Mouse (Mus musculus) midbrain, postnatal 0 days (tissue): ENCODE results near the gene Adap2. TPM values are rescaled to one million over a fixed set of nuclear protein-coding genes. Genes with fewer than 3 reads are reported as not detected.
"Not testable (repeated sequence)": the region's sequence is repeated elsewhere in the genome, so short reads cannot be mapped to it uniquely, and the experiment has no call there.

ENCODE experiments used
- ATAC-seq: fragments of 200-750 bp; cut with Nextera tagmentation; 2 replicates; pipeline ENCODE4 v1.8.0; 2017; ENCODE audit warnings: moderate number of reproducible peaks, mild to moderate bottlenecking, moderate TSS enrichment, moderate library complexity; ENCODE audit not compliant: low FRiP score
- DNase-seq: peaks from one replicate; pipeline ENCODE4 v3.0.0-alpha.2; 2015; ENCODE audit warnings: low spot score
- H3K27ac ChIP-seq: fragments of 300-500 bp; sonication (generic); 2 replicates; pipeline ENCODE4 v1.5.1; 2014; ENCODE audit warnings: low read depth, mild to moderate bottlenecking, low read length, mixed read lengths
- H3K27me3 ChIP-seq: fragments of 300-500 bp; sonication (generic); 2 replicates; pipeline ENCODE4 v1.6.1; 2014; ENCODE audit warnings: low read length, control low read depth, mixed read lengths; ENCODE audit not compliant: insufficient read depth
- H3K36me3 ChIP-seq: fragments of 300-500 bp; sonication (generic); 2 replicates; pipeline ENCODE4 v1.6.1; 2014; ENCODE audit warnings: low read length, control low read depth, mixed read lengths; ENCODE audit not compliant: insufficient read depth
- H3K4me1 ChIP-seq: fragments of 300-500 bp; sonication (generic); 2 replicates; pipeline ENCODE4 v1.6.1; 2014; ENCODE audit warnings: mild to moderate bottlenecking, control low read depth, antibody characterized with exemption, low read length, mixed read lengths; ENCODE audit not compliant: insufficient read depth
- H3K4me2 ChIP-seq: fragments of 300-500 bp; sonication (generic); 2 replicates; pipeline ENCODE4 v1.6.1; 2014; ENCODE audit warnings: low read depth, mild to moderate bottlenecking, low read length, mixed read lengths; ENCODE audit not compliant: poor library complexity, severe bottlenecking
- H3K4me3 ChIP-seq: fragments of 300-500 bp; sonication (generic); 2 replicates; pipeline ENCODE4 v1.5.1; 2014; ENCODE audit warnings: low read depth, mild to moderate bottlenecking, low read length, moderate library complexity
- H3K9ac ChIP-seq: fragments of 300-500 bp; sonication (generic); replicated peaks from 2 replicates; pipeline ENCODE4 v1.6.1; 2014; ENCODE audit warnings: mild to moderate bottlenecking, low read length, moderate library complexity, mixed read lengths; ENCODE audit not compliant: poor library complexity, severe bottlenecking
- H3K9me3 ChIP-seq: fragments of 300-500 bp; sonication (generic); 2 replicates; pipeline ENCODE4 v1.6.1; 2016; ENCODE audit warnings: low read length, control low read depth
- CTCF ChIP-seq: IDR thresholded peaks from 2 replicates; pipeline ENCODE4 v1.5.1; 2016; ENCODE audit warnings: antibody characterized with exemption, mild to moderate bottlenecking
- WGBS: fragments of 180-500 bp; shearing (Covaris S2); extraction: QIAGEN DNeasy Blood & Tissue Kit; methylation state at CpG from one replicate; pipeline ENCODE4 v1.1.7; 2014; 5-methylcytosine and 5-hydroxymethylcytosine counted together
- polyA plus RNA-seq: library from polyadenylated mRNA; unstranded; fragments of >200 nt; fragmentation: Nextera tagmentation; extraction: Ambion mirVana; gene quantifications from 2 replicates; pipeline ENCODE4 v1.2.1, GENCODE M21; 2015
- total RNA-seq: library from RNA; depleted of rRNA; stranded (reverse); fragments of >200 nt; gene quantifications from 2 replicates; pipeline ENCODE4 v1.2.3, GENCODE M21; 2014

The Adap2 gene
- total and polyA plus RNA-seq, 2 experiments from 2014 or later: 4.0 to 11.2 TPM

GRCm38 (mm10) chr11:80148313-80148712 is 5.6 kb upstream of the Adap2 start:
- DNase-seq: no peak

GRCm38 (mm10) chr11:80148974-80149373 is 4.9 kb upstream of the Adap2 start:
- not testable (repeated sequence) for H3K27ac ChIP-seq, H3K4me1 ChIP-seq, H3K4me3 ChIP-seq, DNase-seq, H3K9ac ChIP-seq, H3K4me2 ChIP-seq, H3K36me3 ChIP-seq, H3K9me3 ChIP-seq, ATAC-seq
- H3K27me3 ChIP-seq: peaks cover 10% of the 10 kb centered on the region; the same call in 1 of the 2 replicates
- WGBS: 62% methylated on average over 1 of the region's 4 CpGs

More at GRCm38 (mm10) chr11:80148313-80148712, 5.6 kb upstream of the Adap2 start:
- no peak overlapping the region for H3K9ac ChIP-seq
- H3K4me1 ChIP-seq: no peaks in the 10 kb centered on the region
- no peak for ATAC-seq
- TF ChIP-seq CTCF: no peak
- 59% methylated on average over 1 of the region's 1 CpGs for WGBS
- H3K27ac ChIP-seq: no peak overlapping the region
- no peak overlapping the region for H3K4me2 ChIP-seq
- H3K36me3 ChIP-seq: no peaks in the 10 kb centered on the region
- H3K4me3 ChIP-seq: no peak overlapping the region
- peaks cover 4% of the 10 kb centered on the region; the same call in 1 of the 2 replicates for H3K27me3 ChIP-seq
- H3K9me3 ChIP-seq: no peaks in the 10 kb centered on the region

- Histone ChIP-seq H3K27ac (no peak overlapping the region), H3K9ac (no peak overlapping the region), H3K9me3 (no peaks in the 10 kb centered on the region), H3K4me1 (peaks cover 2% of the 10 kb centered on the region; the same call in 1 of the 2 replicates), H3K36me3 (no peaks in the 10 kb centered on the region), H3K4me2 (no peak overlapping the region), H3K27me3 (peaks cover 16% of the 10 kb centered on the region), H3K4me3 (no peak overlapping the region)
- 87% methylated on average over 8 of the region's 8 CpGs for WGBS
- TF ChIP-seq CTCF: no peak
- ATAC-seq: no peak
- DNase-seq: no peak
These were observed 4.4 kb upstream of the Adap2 start for GRCm38 (mm10) chr11:80149412-80150023.

GRCm38 (mm10) chr11:80150566-80150965 is 3.3 kb upstream of the Adap2 start:
- no peak for TF ChIP-seq CTCF
- no peak overlapping the region for H3K4me2 ChIP-seq

GRCm38 (mm10) chr11:80151541-80151940 is 2.4 kb upstream of the Adap2 start:
- Histone ChIP-seq H3K4me2 (no peak overlapping the region), H3K9me3 (no peaks in the 10 kb centered on the region), H3K27me3 (peaks cover 23% of the 10 kb centered on the region), H3K27ac (no peak overlapping the region), H3K9ac (no peak overlapping the region), H3K4me1 (peaks cover 2% of the 10 kb centered on the region; the same call in 1 of the 2 replicates), H3K4me3 (no peak overlapping the region), H3K36me3 (no peaks in the 10 kb centered on the region)
- 63% methylated on average over 2 of the region's 2 CpGs for WGBS
- DNase-seq: no peak
- no peak for TF ChIP-seq CTCF
- no peak for ATAC-seq

More at GRCm38 (mm10) chr11:80150566-80150965, 3.3 kb upstream of the Adap2 start:
- DNase-seq: no peak
- Histone ChIP-seq H3K4me1 (peaks cover 2% of the 10 kb centered on the region; the same call in 1 of the 2 replicates), H3K36me3 (no peaks in the 10 kb centered on the region), H3K27me3 (peaks cover 23% of the 10 kb centered on the region), H3K9ac (no peak overlapping the region), H3K4me3 (no peak overlapping the region), H3K27ac (no peak overlapping the region), H3K9me3 (no peaks in the 10 kb centered on the region)
- no peak for ATAC-seq
- WGBS: 83% methylated on average over 5 of the region's 5 CpGs

GRCm38 (mm10) chr11:80152376-80152775 is 1.5 kb upstream of the Adap2 start:
- Histone ChIP-seq H3K27me3 (peaks cover 23% of the 10 kb centered on the region), H3K9ac (no peak overlapping the region), H3K4me2 (no peak overlapping the region), H3K27ac (no peak overlapping the region), H3K4me3 (no peak overlapping the region), H3K9me3 (no peaks in the 10 kb centered on the region), H3K36me3 (no peaks in the 10 kb centered on the region), H3K4me1 (peaks cover 2% of the 10 kb centered on the region; the same call in 1 of the 2 replicates)
- TF ChIP-seq CTCF: no peak
- WGBS: 81% methylated on average over 8 of the region's 8 CpGs
- DNase-seq (no peak), ATAC-seq (no peak)
